Mouse (Mus musculus) ovary, postnatal 10 days (tissue): ENCODE results near the gene Stard7.
A peak's percentile ranks its signal among the peaks of the same experiment; 100 is the strongest.

Experiments used
- DNase-seq: peaks from one replicate; pipeline ENCODE4 v3.0.0; 2022; ENCODE audit warnings: low spot score

The Stard7 gene

GRCm38 (mm10) chr2:127322671-127323285 lies 52.8 kb downstream of the Stard7 start:
- DNase-seq, result no peak

DNA sequence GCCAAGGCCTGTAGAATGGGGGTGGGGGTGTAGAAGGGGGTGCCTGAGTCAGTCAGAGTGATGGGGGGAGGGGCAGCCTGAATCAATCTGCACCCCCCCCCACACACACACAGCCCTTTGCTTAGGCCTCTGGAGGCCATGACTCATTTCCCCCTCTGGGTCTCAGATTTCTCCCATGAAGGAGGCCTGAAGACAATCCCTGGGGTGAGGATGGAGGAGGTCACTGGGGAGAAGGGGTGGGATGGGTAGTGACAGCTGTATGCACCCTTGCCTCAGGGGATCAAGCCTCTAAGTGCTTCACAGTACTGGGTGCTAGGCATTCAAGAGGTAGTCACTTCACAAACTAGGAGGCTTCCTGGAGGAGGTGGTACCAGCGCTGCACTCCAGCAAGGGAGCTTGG lies 53.6 kb downstream of the Stard7 start:
- no peak for DNase-seq

GRCm38 (mm10) chr2:127324456-127324855 lies 54.4 kb downstream of the Stard7 start:
- DNase-seq, result no peak

DNA sequence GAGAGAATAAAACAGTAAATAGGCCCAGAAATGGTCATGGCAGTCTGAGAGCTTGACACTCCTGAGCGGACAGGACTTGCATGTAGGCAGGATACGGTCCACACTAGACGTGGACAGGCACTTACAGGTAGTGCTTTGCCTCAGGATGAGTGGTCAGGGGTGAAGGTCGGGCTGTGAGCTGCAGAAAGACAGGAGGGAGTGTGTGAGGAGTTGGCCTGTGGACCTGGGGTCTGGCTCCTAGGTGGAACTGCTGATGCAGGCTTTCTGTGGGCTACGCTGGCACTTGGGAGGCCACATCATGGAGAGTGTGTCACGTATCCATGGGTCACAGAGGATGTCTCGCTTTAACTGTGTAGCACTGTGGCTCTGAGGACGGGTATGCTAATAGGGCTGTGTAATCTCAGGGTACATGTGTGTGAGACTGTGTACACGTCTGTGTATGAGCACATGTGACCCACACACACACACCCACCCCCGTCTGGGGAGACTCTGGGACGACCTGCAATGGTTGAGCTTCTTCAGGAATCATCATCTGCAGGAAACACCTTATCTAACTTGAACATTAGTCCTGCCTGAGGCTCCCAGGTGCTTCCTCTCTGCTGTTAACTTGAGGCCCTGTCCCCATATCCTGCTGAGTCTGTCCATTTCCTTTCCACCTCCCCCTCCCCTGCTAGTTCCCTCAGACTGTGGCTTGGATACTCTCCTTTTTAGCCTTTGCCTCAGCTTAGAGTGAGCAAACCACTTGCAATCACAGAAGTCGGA lies 58.3 kb downstream of the Stard7 start:
- DNase-seq, result no peak

DNA sequence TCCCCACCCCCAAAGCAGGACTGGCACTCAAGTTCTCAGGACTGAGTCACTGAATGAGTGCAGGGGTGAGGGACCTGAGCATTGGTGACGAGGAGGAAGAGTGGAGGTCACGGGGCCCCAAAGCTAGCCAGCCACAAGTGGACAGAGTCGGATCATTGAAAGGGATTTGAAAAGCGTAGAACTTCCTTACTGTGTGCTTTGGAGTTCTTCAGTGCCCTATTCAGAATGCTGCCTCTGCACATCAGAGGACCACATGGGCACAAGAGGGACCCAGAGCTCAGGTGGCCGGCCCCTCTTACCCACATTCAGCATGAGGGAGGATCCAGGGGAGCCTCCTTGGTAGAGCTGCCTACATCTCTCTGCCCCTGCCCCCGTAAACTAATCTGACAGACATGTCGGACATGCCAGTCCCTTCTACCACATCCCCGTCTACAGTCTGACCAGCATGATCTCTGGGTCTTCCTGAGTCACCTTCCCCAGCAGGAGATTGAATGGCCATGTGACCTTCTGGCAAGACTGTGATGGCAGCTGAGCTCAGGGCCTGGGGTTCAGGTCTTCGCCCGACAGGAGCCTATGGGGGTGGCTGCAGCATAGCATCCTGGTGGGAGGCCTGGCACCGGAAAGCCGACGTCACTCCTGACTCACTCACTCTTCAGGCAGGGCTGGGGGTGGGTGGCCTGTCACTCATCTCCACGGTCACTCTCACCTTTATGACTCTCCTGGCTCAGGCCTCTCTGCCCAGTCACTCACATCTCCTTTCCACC lies 63.0 kb downstream of the Stard7 start:
- no peak for DNase-seq

DNA sequence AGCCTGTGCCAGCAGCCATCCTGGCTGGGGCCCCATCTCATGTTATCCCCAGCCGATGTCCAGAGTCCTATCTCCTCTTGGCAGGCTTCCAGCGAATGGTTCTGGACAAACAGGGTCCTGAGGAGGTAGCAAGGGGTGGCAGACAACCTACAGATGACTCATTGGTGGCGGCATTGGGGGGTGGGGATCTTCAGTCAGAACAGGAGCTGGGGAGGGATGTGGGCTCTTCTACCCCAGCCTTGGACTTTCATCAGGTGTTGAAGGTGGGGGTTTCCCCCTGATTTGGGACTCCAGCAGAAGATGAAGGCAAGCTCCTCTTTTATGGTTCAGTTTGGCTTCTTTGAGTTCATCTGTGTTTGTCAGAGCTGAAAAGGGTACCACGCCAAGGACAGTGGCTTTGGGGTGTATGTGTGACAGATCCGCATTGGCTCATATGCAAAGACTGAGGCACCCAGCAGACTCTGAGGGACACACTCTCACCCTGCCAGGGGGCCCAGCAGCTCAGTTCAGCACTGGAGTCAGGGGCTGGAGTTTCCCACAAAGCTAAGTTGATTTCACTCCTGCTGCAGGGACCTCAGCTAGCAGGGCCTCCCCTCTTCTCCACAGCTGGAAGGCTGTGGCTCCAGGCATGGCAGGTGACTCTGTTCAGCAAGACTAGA lies 64.1 kb downstream of the Stard7 start:
- DNase-seq, result no peak

DNA sequence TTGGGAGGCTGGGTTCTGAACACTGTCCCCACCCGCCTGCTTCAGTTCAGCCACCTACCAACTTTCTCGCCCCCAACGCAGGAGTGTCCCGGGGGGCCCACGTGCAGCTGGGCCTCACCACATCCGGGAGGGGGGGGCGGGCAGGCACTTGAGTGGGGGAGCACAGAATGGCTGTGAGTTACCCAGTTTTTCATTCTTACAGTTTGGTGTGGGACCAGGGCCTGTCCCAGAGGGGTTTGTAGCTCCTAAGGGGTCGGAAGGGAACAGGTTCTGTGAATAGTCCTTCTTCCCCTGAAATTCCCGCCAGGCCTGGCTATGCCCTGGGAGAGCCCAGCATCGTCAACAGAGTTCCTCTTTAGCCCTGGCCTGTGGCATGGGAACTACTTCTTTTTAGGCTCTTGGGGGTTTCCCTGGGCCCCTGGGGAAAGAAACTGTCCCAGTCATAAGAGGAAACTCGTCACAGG lies 65.1 kb downstream of the Stard7 start:
- DNase-seq, result no peak

- peak; percentile 38 for DNase-seq
Measured at GRCm38 (mm10) chr2:127335767-127336496, 65.9 kb downstream of the Stard7 start, which contains the start of gene Dusp2. Gene Dusp2 (plus strand): TSS chr2:127336159.

DNA sequence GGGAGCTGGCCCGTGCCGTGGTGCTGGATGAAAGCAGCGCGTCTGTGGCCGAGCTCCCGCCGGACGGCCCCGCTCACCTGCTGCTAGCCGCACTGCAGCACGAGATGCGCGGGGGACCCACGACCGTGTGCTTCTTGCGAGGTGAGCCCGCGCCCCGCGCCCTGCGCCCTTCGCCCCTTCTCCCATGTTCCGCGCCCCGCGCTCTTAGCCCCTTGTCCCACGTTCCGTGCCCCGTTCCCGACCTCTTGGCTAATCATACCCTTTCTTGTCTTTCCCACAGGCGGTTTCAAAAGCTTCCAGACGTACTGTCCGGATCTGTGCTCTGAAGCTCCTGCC lies 66.4 kb downstream of the Stard7 start:
- no peak for DNase-seq

- no peak for DNase-seq
Measured at GRCm38 (mm10) chr2:127336885-127337284, 66.9 kb downstream of the Stard7 start.

GRCm38 (mm10) chr2:127337531-127337930 lies 67.5 kb downstream of the Stard7 start:
- no peak for DNase-seq

DNA sequence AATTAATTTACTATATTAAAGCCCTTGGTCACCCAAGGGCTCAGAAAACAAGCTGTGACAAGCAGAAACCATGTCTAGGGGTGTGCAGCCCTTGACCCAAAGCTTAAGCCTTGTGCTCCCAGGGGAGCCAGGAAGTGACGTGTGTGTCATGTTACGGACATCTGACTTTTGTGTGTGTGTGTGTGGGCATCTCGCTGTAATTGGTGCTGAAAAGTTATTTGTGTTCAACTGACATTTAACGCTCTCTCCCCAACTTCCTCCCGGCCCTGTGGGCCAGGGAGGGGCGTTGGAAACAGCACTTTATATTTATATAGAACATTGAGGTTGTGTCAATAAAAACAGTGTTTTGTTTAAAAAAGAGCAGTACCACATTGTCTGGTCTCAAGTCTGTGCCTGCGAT lies 68.0 kb downstream of the Stard7 start:
- DNase-seq, result no peak

- DNase-seq, result no peak
Measured at GRCm38 (mm10) chr2:127338416-127338815, 68.4 kb downstream of the Stard7 start, which contains the start of gene Astl. Gene Astl (plus strand): TSS chr2:127338639.

DNA sequence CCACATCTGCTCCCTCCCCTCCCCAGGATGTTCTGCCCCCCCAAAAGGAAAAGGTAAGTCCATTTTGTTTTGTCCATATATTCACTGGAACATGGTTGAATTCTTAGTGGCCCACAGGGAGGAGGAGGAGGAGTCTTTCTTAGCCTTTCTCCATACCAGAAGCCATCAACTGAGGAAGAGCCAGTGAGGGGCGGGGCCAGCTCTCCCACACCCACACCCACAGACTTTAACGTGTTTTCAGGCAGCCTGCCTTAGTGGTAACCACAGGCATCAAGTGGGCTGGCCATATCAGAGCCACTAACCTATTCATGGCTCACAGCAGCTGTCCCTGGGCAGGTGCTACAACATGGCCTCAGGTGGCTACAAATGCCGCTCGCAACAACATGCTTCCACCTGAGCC lies 68.8 kb downstream of the Stard7 start:
- no peak for DNase-seq

DNA sequence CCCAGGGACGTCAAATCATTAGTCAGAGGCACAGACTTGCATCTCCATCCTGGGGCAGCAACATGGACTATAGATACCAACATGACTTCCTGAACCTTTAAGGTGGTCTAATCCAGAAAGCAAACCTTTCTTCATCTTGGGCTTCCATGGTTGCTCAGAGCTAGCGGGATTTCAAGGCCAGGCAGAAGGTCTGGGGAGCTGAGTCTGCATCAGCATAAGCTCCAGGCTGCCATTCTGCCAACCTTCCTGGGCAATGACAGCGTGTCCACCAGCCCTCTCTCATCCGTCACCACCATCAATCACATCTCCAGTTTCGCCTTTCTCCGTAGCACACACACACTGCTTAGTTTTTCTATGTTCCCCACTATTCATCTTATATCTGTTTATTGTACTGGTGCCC lies 69.2 kb downstream of the Stard7 start:
- no peak for DNase-seq

DNA sequence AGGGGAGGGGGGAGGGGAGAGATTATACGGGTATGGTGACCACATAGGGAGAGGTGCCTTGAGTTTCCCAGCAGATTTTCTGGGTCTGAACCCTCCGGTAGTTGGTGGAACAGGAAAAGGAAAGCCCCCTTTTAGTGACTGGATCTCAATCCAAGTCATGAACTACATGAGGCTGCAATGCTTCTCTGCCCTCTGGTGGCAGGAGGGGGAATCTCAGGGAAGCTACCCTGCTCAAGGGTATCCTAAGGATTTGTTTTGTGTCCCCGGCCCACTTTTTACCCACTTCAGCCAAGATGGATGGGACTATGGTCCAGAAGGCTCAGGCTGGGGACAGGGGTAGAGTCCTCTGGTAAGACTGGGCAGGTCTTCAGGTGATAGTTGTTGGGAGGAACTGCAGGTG lies 71.1 kb downstream of the Stard7 start:
- DNase-seq, result peak; percentile 15

GRCm38 (mm10) chr2:127346334-127346733 lies 76.3 kb downstream of the Stard7 start:
- no peak for DNase-seq

- DNase-seq, result no peak
Measured at GRCm38 (mm10) chr2:127347147-127347985, 77.3 kb downstream of the Stard7 start.
